Mouse (Mus musculus): ENCODE data around the gene Ncstn. TPM values are rescaled to one million over a fixed set of nuclear protein-coding genes. Genes with fewer than 3 reads are reported as not detected.
A peak's percentile ranks its signal among the peaks of the same experiment; 100 is the strongest.

Ncstn gene
- polyA plus RNA-seq (2012; rRNA removed), result 64.0 and 64.4 TPM in 2 replicates

- TF ChIP-seq POLR2A (IDR thresholded peaks at IDR 0.05; ENCODE audit: low read depth, low read length) (peak; percentile 76), CTCF (IDR thresholded peaks at IDR 0.05; ENCODE audit: extremely low read depth, insufficient read depth, insufficient read length, insufficient replicate concordance) (no peak)
- Histone ChIP-seq H3K4me1 (ENCODE audit: control insufficient read depth, insufficient read depth, insufficient read length) (peaks cover 10% of the 10 kb centered on the region), H3K27ac (ENCODE audit: insufficient read depth, low read length) (peak within 1 kb of the TSS; percentile 82), H3K27me3 (ENCODE audit: control insufficient read depth, insufficient read depth, low read length) (no peaks in the 10 kb centered on the region), H3K36me3 (ENCODE audit: control insufficient read depth, insufficient read depth, low read length) (peaks cover 6% of the 10 kb centered on the region), H3K4me3 (ENCODE audit: extremely low read depth, insufficient read depth, insufficient read length) (peak within 1 kb of the TSS; percentile 97)
- DNase-seq (ENCODE audit: low read depth in 1 of 2, low spot score in 2 of 2), result peak; percentile 80 to 89
- WGBS, result under 1% methylated on average over 40 of the region's 40 CpGs
These were observed at the start of gene Ncstn, which contains the start of gene Copa for GRCm38 (mm10) chr1:172082101-172082898. Gene Ncstn, minus strand, starts transcription at chr1:172082795. Gene Copa, plus strand, starts transcription at chr1:172082529.

- Histone ChIP-seq H3K36me3 (ENCODE audit: control insufficient read depth, insufficient read depth, low read length) (peaks cover 39% of the 10 kb centered on the region), H3K4me1 (ENCODE audit: control insufficient read depth, insufficient read depth, insufficient read length) (peaks cover 3% of the 10 kb centered on the region; the same call in 1 of the 2 replicates), H3K27me3 (ENCODE audit: control insufficient read depth, insufficient read depth, low read length) (no peaks in the 10 kb centered on the region), H3K4me3 (ENCODE audit: extremely low read depth, insufficient read depth, insufficient read length) (no peak overlapping the region), H3K27ac (ENCODE audit: insufficient read depth, low read length) (no peak overlapping the region)
- 91% methylated on average over 7 of the region's 7 CpGs for WGBS
- no peak for TF ChIP-seq CTCF (IDR thresholded peaks at IDR 0.05; ENCODE audit: extremely low read depth, insufficient read depth, insufficient read length, insufficient replicate concordance)
- no peak for TF ChIP-seq POLR2A (IDR thresholded peaks at IDR 0.05; ENCODE audit: low read depth, low read length)
- no peak for DNase-seq (ENCODE audit: low read depth in 1 of 2, low spot score in 2 of 2)
These were observed 49.7 kb upstream of the Ncstn start for GRCm38 (mm10) chr1:172132319-172132718.

GRCm38 (mm10) chr1:172129780-172130179 is 47.2 kb upstream of the Ncstn start:
- H3K4me1 ChIP-seq (ENCODE audit: control insufficient read depth, insufficient read depth, insufficient read length), result peaks cover 4% of the 10 kb centered on the region; the same call in 1 of the 2 replicates
- 96% methylated on average over 5 of the region's 5 CpGs for WGBS

GRCm38 (mm10) chr1:172129108-172129507 is 46.5 kb upstream of the Ncstn start:
- Histone ChIP-seq H3K27ac (ENCODE audit: insufficient read depth, low read length) (no peak overlapping the region), H3K4me3 (ENCODE audit: extremely low read depth, insufficient read depth, insufficient read length) (no peak overlapping the region), H3K27me3 (ENCODE audit: control insufficient read depth, insufficient read depth, low read length) (no peaks in the 10 kb centered on the region), H3K36me3 (ENCODE audit: control insufficient read depth, insufficient read depth, low read length) (peaks cover 28% of the 10 kb centered on the region), H3K4me1 (ENCODE audit: control insufficient read depth, insufficient read depth, insufficient read length) (peaks cover 4% of the 10 kb centered on the region; the same call in 1 of the 2 replicates)
- 88% methylated on average over 2 of the region's 2 CpGs for WGBS
- TF ChIP-seq POLR2A (IDR thresholded peaks at IDR 0.05; ENCODE audit: low read depth, low read length) (no peak), CTCF (IDR thresholded peaks at IDR 0.05; ENCODE audit: extremely low read depth, insufficient read depth, insufficient read length, insufficient replicate concordance) (no peak)
- no peak for DNase-seq (ENCODE audit: low read depth in 1 of 2, low spot score in 2 of 2)

More at GRCm38 (mm10) chr1:172129780-172130179, 47.2 kb upstream of the Ncstn start:
- no peak overlapping the region for H3K4me3 ChIP-seq (ENCODE audit: extremely low read depth, insufficient read depth, insufficient read length)
- no peaks in the 10 kb centered on the region for H3K27me3 ChIP-seq (ENCODE audit: control insufficient read depth, insufficient read depth, low read length)
- DNase-seq (ENCODE audit: low read depth in 1 of 2, low spot score in 2 of 2), result no peak
- H3K36me3 ChIP-seq (ENCODE audit: control insufficient read depth, insufficient read depth, low read length), result peaks cover 33% of the 10 kb centered on the region
- H3K27ac ChIP-seq (ENCODE audit: insufficient read depth, low read length), result no peak overlapping the region
- TF ChIP-seq CTCF (IDR thresholded peaks at IDR 0.05; ENCODE audit: extremely low read depth, insufficient read depth, insufficient read length, insufficient replicate concordance) (no peak), POLR2A (IDR thresholded peaks at IDR 0.05; ENCODE audit: low read depth, low read length) (no peak)

- H3K4me3 ChIP-seq (ENCODE audit: extremely low read depth, insufficient read depth, insufficient read length), result no peak overlapping the region
- peaks cover 27% of the 10 kb centered on the region for H3K36me3 ChIP-seq (ENCODE audit: control insufficient read depth, insufficient read depth, low read length)
- TF ChIP-seq POLR2A (IDR thresholded peaks at IDR 0.05; ENCODE audit: low read depth, low read length) (no peak), CTCF (IDR thresholded peaks at IDR 0.05; ENCODE audit: extremely low read depth, insufficient read depth, insufficient read length, insufficient replicate concordance) (no peak)
- DNase-seq (ENCODE audit: low read depth in 1 of 2, low spot score in 2 of 2), result no peak
- no peak overlapping the region for H3K27ac ChIP-seq (ENCODE audit: insufficient read depth, low read length)
- no peaks in the 10 kb centered on the region for H3K27me3 ChIP-seq (ENCODE audit: control insufficient read depth, insufficient read depth, low read length)
- WGBS, result 96% methylated on average over 15 of the region's 15 CpGs
- peaks cover 4% of the 10 kb centered on the region; the same call in 1 of the 2 replicates for H3K4me1 ChIP-seq (ENCODE audit: control insufficient read depth, insufficient read depth, insufficient read length)
These were observed 46.0 kb upstream of the Ncstn start for GRCm38 (mm10) chr1:172128563-172128962.

GRCm38 (mm10) chr1:172127487-172127886 is 44.9 kb upstream of the Ncstn start:
- peak overlapping the region; percentile 94; the same call in 1 of the 2 replicates for H3K4me3 ChIP-seq (ENCODE audit: extremely low read depth, insufficient read depth, insufficient read length)
- DNase-seq (ENCODE audit: low read depth in 1 of 2, low spot score in 2 of 2), result no peak
- no peak for TF ChIP-seq CTCF (IDR thresholded peaks at IDR 0.05; ENCODE audit: extremely low read depth, insufficient read depth, insufficient read length, insufficient replicate concordance)
- no peak for TF ChIP-seq POLR2A (IDR thresholded peaks at IDR 0.05; ENCODE audit: low read depth, low read length)
- H3K4me1 ChIP-seq (ENCODE audit: control insufficient read depth, insufficient read depth, insufficient read length), result peaks cover 4% of the 10 kb centered on the region; the same call in 1 of the 2 replicates
- no peak overlapping the region for H3K27ac ChIP-seq (ENCODE audit: insufficient read depth, low read length)
- H3K27me3 ChIP-seq (ENCODE audit: control insufficient read depth, insufficient read depth, low read length), result no peaks in the 10 kb centered on the region
- 65% methylated on average over 5 of the region's 5 CpGs for WGBS
- H3K36me3 ChIP-seq (ENCODE audit: control insufficient read depth, insufficient read depth, low read length), result peaks cover 21% of the 10 kb centered on the region

Data from spleen, adult 2 months (tissue).